Mouse (Mus musculus) hindbrain, embryonic 11.5 days (tissue): ENCODE data around the gene Ube2f. TPM values are rescaled to one million over a fixed set of nuclear protein-coding genes. Genes with fewer than 3 reads are reported as not detected.
A peak's percentile ranks its signal among the peaks of the same experiment; 100 is the strongest.

Experiments used
- ATAC-seq: fragments of 200-750 bp; cut with Nextera tagmentation; 2 replicates; pipeline ENCODE4 v1.8.0; 2017; ENCODE audit warnings: mild to moderate bottlenecking, moderate TSS enrichment, moderate library complexity; ENCODE audit not compliant: low FRiP score
- DNase-seq: peaks from one replicate; pipeline ENCODE4 v3.0.0-alpha.2; 2015; ENCODE audit warnings: low spot score
- H3K27ac ChIP-seq: fragments of 300-500 bp; sonication (generic); 2 replicates; pipeline ENCODE4 v1.5.1; 2014; ENCODE audit warnings: mild to moderate bottlenecking, low read depth, low read length
- H3K27me3 ChIP-seq: fragments of 300-500 bp; sonication (generic); 2 replicates; pipeline ENCODE4 v1.6.1; 2014; ENCODE audit warnings: mild to moderate bottlenecking, low read length, moderate library complexity, mixed read lengths; ENCODE audit not compliant: control insufficient read depth, insufficient read depth
- H3K36me3 ChIP-seq: fragments of 300-500 bp; sonication (generic); 2 replicates; pipeline ENCODE4 v1.6.1; 2014; ENCODE audit warnings: mild to moderate bottlenecking, low read length, moderate library complexity, mixed read lengths; ENCODE audit not compliant: control insufficient read depth, insufficient read depth
- H3K4me1 ChIP-seq: fragments of 300-500 bp; sonication (generic); replicated peaks from 2 replicates; pipeline ENCODE4 v1.6.1; 2014; ENCODE audit warnings: low read length, mixed read lengths; ENCODE audit not compliant: control insufficient read depth, insufficient read depth
- H3K4me2 ChIP-seq: fragments of 300-500 bp; sonication (generic); replicated peaks from 2 replicates; pipeline ENCODE4 v1.6.1; 2014; ENCODE audit warnings: mild to moderate bottlenecking, low read depth, low read length
- H3K4me3 ChIP-seq: fragments of 300-500 bp; sonication (generic); 2 replicates; pipeline ENCODE4 v1.5.1; 2014; ENCODE audit warnings: low read depth, low read length
- H3K9ac ChIP-seq: fragments of 300-500 bp; sonication (generic); 2 replicates; pipeline ENCODE4 v1.6.1; 2014; ENCODE audit warnings: low read depth, low read length
- H3K9me3 ChIP-seq: fragments of 300-500 bp; sonication (generic); 2 replicates; pipeline ENCODE4 v1.6.1; 2016; ENCODE audit warnings: low read length; ENCODE audit not compliant: control insufficient read depth
- WGBS: fragments of 180-500 bp; shearing (Covaris S2); extraction: QIAGEN DNeasy Blood & Tissue Kit; methylation state at CpG from one replicate; pipeline ENCODE4 v1.1.7; 2014; 5-methylcytosine and 5-hydroxymethylcytosine counted together
- polyA plus RNA-seq: library from polyadenylated mRNA; unstranded; fragments of >200 nt; fragmentation: Nextera tagmentation; extraction: Ambion mirVana; gene quantifications from 2 replicates; pipeline ENCODE4 v1.2.1, GENCODE M21; 2014

The Ube2f gene
- polyA plus RNA-seq: 88.9 and 95.2 TPM in 2 replicates

GRCm38 (mm10) chr1:91249564-91250414, at the start of gene Ube2f:
TSS of gene Ube2f (plus strand) at chr1:91250304.
- DNase-seq (peak; percentile 94), ATAC-seq (peak; percentile 100)
- peak within 1 kb of the TSS; percentile 72 for H3K27ac ChIP-seq
- peak within 1 kb of the TSS; percentile 98 for H3K4me3 ChIP-seq
- H3K9ac ChIP-seq: peak within 1 kb of the TSS; percentile 96
- under 1% methylated on average over 43 of the region's 43 CpGs for WGBS
- no peaks in the 10 kb centered on the region for H3K36me3 ChIP-seq
- H3K27me3 ChIP-seq: no peaks in the 10 kb centered on the region
- H3K4me1 ChIP-seq: peaks cover 4% of the 10 kb centered on the region
- peak within 1 kb of the TSS; percentile 88 for H3K4me2 ChIP-seq
- no peaks in the 10 kb centered on the region for H3K9me3 ChIP-seq

GRCm38 (mm10) chr1:91201122-91201521, 49.0 kb upstream of the Ube2f start:
- DNase-seq (no peak), ATAC-seq (no peak)
- Histone ChIP-seq H3K9me3 (no peaks in the 10 kb centered on the region), H3K9ac (no peak overlapping the region), H3K27ac (no peak overlapping the region), H3K36me3 (no peaks in the 10 kb centered on the region), H3K4me3 (no peak overlapping the region), H3K27me3 (no peaks in the 10 kb centered on the region), H3K4me2 (no peak overlapping the region), H3K4me1 (no peaks in the 10 kb centered on the region)
- 58% methylated on average over 3 of the region's 3 CpGs for WGBS

DNA sequence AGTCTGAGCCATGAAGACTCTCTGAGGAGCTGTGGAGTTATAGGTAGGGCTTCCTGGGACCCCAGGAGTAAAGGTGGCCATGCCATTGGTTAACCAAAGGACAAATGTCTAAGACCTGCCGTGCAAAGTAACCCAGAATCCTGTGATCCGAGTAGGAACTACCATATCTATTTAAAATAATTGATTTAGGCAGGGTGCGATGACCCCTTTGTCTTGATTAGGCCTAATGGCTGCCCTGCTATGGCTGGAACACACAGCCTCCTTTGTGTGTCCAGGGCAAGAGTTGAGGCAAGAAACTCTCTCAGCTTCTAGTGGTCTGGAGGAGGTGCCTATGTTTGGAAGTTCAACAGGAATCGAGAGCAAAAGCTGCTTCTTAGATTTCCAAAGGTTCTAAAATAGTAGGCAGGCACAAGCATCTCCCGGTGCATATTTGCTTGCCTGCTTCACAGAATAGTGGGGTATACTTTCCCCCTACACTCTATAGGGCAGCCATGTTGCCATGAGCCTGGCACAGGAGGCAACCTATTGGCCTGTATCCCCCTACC, 45.8 kb upstream of the Ube2f start:
- H3K27ac ChIP-seq: no peak overlapping the region
- no peaks in the 10 kb centered on the region for H3K9me3 ChIP-seq
- H3K4me1 ChIP-seq: no peaks in the 10 kb centered on the region
- H3K27me3 ChIP-seq: no peaks in the 10 kb centered on the region
- no peak overlapping the region for H3K4me3 ChIP-seq
- 87% methylated on average over 5 of the region's 5 CpGs for WGBS
- H3K4me2 ChIP-seq: no peak overlapping the region
- no peak overlapping the region for H3K9ac ChIP-seq
- no peak for ATAC-seq
- DNase-seq: no peak
- H3K36me3 ChIP-seq: no peaks in the 10 kb centered on the region

GRCm38 (mm10) chr1:91205651-91206050, 44.5 kb upstream of the Ube2f start:
- WGBS: 81% methylated on average over 6 of the region's 6 CpGs
- no peak overlapping the region for H3K27ac ChIP-seq
- no peaks in the 10 kb centered on the region for H3K27me3 ChIP-seq
- ATAC-seq (no peak), DNase-seq (no peak)
- no peaks in the 10 kb centered on the region for H3K9me3 ChIP-seq
- no peak overlapping the region for H3K4me2 ChIP-seq
- no peaks in the 10 kb centered on the region for H3K36me3 ChIP-seq
- H3K4me1 ChIP-seq: no peaks in the 10 kb centered on the region
- no peak overlapping the region for H3K9ac ChIP-seq
- no peak overlapping the region for H3K4me3 ChIP-seq

GRCm38 (mm10) chr1:91206336-91206735, 43.8 kb upstream of the Ube2f start:
- H3K9me3 ChIP-seq: no peaks in the 10 kb centered on the region
- no peaks in the 10 kb centered on the region for H3K27me3 ChIP-seq
- no peaks in the 10 kb centered on the region for H3K4me1 ChIP-seq
- no peak for ATAC-seq
- DNase-seq: no peak
- no peak overlapping the region for H3K9ac ChIP-seq
- no peak overlapping the region for H3K27ac ChIP-seq
- no peak overlapping the region for H3K4me3 ChIP-seq
- WGBS: 84% methylated on average over 8 of the region's 8 CpGs
- H3K36me3 ChIP-seq: no peaks in the 10 kb centered on the region
- H3K4me2 ChIP-seq: no peak overlapping the region

- Histone ChIP-seq H3K27me3 (no peaks in the 10 kb centered on the region), H3K27ac (no peak overlapping the region), H3K9ac (no peak overlapping the region), H3K36me3 (no peaks in the 10 kb centered on the region), H3K4me3 (no peak overlapping the region), H3K4me1 (no peaks in the 10 kb centered on the region), H3K4me2 (no peak overlapping the region), H3K9me3 (no peaks in the 10 kb centered on the region)
- ATAC-seq (no peak), DNase-seq (no peak)
- WGBS: 86% methylated on average over 5 of the region's 5 CpGs
Observed at GRCm38 (mm10) chr1:91206873-91207272, 43.2 kb upstream of the Ube2f start.

DNA sequence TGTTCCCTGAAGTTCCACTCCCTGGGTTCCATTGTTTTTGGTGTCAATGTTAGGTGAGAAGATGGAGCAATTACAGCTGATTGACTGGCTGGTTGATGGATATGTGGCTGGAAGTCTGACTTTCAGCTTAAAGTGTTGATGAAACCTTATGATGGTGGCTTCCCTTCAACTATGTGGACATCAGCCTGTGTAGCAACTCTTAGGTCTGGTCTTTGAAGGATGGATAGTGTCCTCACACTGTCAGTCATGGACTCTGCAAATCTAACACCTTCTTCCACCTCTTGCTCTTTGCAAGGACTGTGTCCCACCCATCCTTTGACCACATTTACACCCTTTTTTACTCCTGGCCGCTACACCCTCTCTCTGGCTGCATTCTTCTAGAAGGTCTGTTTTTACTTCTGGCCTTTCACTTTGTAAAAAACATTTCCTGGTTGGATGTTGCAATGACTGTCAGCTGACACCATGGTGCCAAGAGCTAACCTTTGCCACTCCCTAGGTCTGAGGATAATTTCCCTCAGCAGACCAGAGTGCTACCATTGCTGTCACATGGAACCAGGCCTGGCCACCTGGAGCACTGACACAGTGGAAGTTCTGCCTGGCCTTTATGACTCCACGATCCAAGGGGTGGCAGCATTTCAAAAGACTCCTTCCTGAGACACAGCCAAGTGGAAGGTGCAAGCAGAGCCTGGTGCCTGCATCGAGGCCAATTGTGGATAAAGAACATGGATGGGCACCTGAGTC, 42.6 kb upstream of the Ube2f start:
- no peaks in the 10 kb centered on the region for H3K36me3 ChIP-seq
- H3K9ac ChIP-seq: no peak overlapping the region
- H3K27me3 ChIP-seq: no peaks in the 10 kb centered on the region
- H3K9me3 ChIP-seq: no peaks in the 10 kb centered on the region
- ATAC-seq: no peak
- H3K27ac ChIP-seq: no peak overlapping the region
- no peak for DNase-seq
- H3K4me1 ChIP-seq: no peaks in the 10 kb centered on the region
- no peak overlapping the region for H3K4me3 ChIP-seq
- H3K4me2 ChIP-seq: no peak overlapping the region
- WGBS: 81% methylated on average over 3 of the region's 3 CpGs

GRCm38 (mm10) chr1:91209343-91209742, 40.8 kb upstream of the Ube2f start:
- no peak for DNase-seq
- 94% methylated on average over 6 of the region's 6 CpGs for WGBS
- no peaks in the 10 kb centered on the region for H3K4me1 ChIP-seq

More at GRCm38 (mm10) chr1:91209343-91209742, 40.8 kb upstream of the Ube2f start:
- no peaks in the 10 kb centered on the region for H3K9me3 ChIP-seq
- H3K4me2 ChIP-seq: no peak overlapping the region
- no peak overlapping the region for H3K9ac ChIP-seq
- H3K36me3 ChIP-seq: no peaks in the 10 kb centered on the region
- ATAC-seq: no peak
- H3K4me3 ChIP-seq: no peak overlapping the region
- H3K27ac ChIP-seq: no peak overlapping the region
- H3K27me3 ChIP-seq: no peaks in the 10 kb centered on the region
